Mouse (Mus musculus) testis, adult 2 months (tissue): ENCODE data around the gene Ift20.

Experiments
- CTCF ChIP-seq: fragments of 200-500 bp; IDR thresholded peaks from 2 replicates; pipeline ENCODE4 v1.5.1; 2012; ENCODE audit warnings: low read depth, mild to moderate bottlenecking, inconsistent platforms, low read length, moderate library complexity; ENCODE audit not compliant: control insufficient read depth, insufficient read depth, insufficient replicate concordance
- POLR2A ChIP-seq: fragments of 200-500 bp; IDR thresholded peaks from 2 replicates; pipeline ENCODE4 v1.6.1; 2012; ENCODE audit warnings: low read depth, mild to moderate bottlenecking, inconsistent platforms, low read length, moderate library complexity; ENCODE audit not compliant: control insufficient read depth

DNA sequence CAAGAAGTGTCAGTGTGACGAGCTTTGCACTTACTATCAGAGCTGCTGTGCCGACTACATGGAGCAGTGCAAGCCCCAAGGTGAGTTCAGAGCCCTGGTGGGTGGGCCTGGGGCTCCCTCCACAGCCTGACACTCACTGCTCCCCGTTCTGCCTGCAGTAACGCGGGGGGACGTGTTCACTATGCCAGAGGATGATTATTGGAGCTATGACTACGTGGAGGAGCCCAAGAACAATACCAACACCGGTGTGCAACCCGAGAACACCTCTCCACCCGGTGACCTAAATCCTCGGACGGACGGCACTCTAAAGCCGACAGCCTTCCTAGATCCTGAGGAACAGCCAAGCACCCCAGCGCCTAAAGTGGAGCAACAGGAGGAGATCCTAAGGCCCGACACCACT lies 36.6 kb upstream of the Ift20 start:
- no peak for TF ChIP-seq CTCF
- TF ChIP-seq POLR2A, result no peak
